Mouse (Mus musculus): Measurements from ENCODE around the gene Snx29.

GRCm38 (mm10) chr16:11365626-11366025 lies 42.9 kb downstream of the Snx29 start:
- TF ChIP-seq CTCF (IDR thresholded peaks at IDR 0.05; ENCODE audit: borderline replicate concordance, extremely low read depth, insufficient read depth, insufficient read length): no peak
- no peak for TF ChIP-seq POLR2A (IDR thresholded peaks at IDR 0.05; ENCODE audit: borderline replicate concordance, extremely low read depth, insufficient read depth, insufficient read length, poor library complexity, severe bottlenecking)
